Mouse (Mus musculus): ENCODE data around the gene Ogfod3.

The Ogfod3 gene

DNA sequence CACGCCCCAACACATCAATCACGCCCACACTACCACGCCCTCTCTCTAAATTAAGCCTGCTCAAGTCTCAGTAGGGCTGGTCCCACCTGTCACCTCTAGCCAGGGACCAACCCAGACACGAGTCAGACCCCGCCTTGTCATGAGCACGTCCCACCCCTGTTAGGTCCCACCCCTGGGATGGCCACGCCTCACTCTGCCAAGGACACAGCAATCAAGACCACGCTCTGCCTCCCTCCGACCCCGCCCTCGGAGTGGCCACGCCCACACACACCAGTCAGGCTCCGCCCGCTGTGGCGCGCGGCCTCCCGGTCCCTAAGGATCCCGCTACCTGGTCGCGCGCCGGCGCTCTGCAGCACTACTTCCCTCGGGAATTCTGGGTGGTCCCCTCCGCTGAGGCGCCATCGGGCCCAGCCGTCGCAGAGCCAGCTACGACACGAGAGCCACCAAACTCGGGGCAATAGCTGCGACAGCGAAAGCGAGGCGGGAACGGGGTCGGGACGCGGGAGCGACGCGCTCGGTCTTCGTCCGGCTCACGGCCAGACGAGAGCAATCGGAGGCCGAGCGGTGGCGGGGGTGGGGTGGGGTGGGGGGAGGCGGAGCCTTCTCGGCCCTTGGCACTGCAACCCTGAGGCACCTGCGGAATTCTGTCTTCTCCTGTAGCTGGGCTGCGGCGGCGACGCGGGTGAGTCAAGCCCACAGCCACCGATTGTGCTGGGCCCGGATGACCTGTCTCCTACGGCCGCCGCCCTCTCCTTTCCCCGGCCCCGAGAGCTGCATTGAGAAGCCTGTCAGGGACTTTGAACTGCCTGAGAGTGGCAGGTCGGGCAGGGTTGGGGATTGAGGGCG lies at the start of gene Ogfod3, which contains the start of gene Hexdc:
TSS of gene Ogfod3 (minus strand) at position 551 of the 846 bp plus-strand sequence.
TSS of gene Hexdc (plus strand) at position 273 of the 846 bp plus-strand sequence.
- DNase-seq (ENCODE audit: low read depth) = peak; percentile 96

GRCm38 (mm10) chr11:121250196-121250595 lies 45.7 kb upstream of the Ogfod3 start:
- no peak for DNase-seq (ENCODE audit: low read depth)

DNA sequence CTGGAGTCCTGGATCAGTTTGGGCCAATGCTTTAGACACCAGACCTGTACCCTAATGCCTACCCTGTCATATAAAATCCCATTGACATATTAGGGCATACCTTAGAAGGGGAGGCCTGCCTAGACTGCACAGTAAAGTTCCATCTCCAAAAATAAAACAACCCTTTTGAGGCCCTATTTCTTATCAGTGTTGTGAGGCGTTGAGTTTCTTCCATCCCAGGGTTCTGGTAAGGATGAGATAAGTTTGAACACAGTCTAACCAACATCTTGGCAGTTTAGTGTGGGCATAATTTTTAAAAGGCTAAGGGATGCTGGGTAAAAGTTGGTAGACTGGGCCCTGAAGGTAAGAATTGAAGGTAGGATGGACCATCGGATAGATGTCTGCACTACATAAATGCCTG lies 35.2 kb upstream of the Ogfod3 start:
- DNase-seq (ENCODE audit: low read depth) = peak; percentile 67

DNA sequence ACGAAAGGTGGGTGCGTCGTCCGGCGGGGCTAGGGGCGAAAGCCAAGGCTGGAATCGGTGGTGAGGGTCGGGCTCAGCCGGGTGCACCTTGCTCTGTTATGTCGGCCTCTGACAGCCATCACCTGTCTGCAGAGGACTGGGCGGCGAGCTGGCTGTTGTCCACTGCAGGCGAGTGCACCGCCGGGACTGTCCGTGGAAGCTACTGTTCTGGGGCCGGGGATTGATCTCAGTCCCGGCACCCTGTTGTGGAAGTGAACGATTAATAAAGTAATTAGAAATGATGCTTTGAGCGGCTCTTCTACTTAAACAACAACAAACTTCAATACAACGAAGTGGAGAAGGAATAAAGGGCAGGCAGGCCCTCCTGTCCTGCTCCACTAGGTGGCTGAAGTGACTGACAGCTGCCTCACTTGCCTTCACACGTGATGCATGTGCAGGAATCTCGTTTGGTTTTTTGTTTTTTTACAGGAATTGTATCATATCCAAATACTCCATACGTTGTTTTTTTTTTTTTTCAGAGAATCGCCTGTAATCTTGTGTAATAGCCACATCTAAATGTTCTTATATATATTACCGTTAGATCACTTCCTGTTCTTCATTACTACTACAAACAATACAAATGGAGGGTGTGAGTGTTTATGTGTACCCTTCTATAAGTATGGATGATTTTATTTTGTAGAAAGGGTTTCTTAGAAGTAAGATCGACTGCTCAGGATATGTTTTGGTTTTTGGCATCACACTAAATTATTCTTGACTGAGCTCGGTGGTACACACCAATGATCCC lies 33.0 kb upstream of the Ogfod3 start:
- peak; percentile 69 for DNase-seq (ENCODE audit: low read depth)

GRCm38 (mm10) chr11:121236564-121237344 lies 32.2 kb upstream of the Ogfod3 start, which contains the start of gene Narf:
TSS of gene Narf (plus strand) at chr11:121237253.
- DNase-seq (ENCODE audit: low read depth) = peak; percentile 100

DNA sequence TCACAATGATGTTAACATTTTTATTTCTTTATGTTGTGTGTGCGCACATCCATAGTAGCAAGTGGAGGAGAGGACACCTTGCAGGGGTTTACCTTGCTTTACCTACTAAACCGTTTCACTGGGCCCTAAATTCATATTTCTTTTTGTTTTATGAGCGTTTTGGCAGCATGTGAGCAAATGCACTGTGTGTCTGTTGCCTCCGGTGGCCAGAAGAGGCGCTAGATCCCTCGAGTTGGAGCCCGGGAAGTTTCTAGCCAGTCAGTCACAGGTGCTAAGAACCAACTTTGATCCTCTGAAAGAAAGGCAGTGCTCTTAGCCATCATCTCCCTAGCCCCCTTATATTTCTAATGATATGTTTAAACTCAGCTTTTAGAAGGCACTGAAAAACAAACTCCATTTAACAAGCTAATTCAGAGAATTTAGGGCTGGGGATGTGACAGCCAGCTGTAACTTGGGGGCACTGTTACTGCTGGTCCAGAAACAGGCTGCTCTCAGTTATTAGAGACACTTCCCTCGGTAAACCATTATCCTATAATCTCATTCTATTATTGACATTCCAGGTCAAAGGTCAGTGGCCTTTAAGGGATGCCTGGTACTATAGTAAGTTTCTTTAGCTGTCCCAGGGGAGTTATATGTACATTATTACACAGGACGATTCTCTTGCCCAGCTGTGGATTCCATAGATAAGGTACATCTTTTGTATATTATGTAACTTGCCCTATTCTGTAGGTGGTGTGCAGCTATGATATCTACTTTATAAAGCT lies 31.1 kb upstream of the Ogfod3 start:
- peak; percentile 67 for DNase-seq (ENCODE audit: low read depth)

GRCm38 (mm10) chr11:121232706-121233105 lies 28.2 kb upstream of the Ogfod3 start:
- DNase-seq (ENCODE audit: low read depth) = no peak

- peak; percentile 21 for DNase-seq (ENCODE audit: low read depth)
These were observed 27.2 kb upstream of the Ogfod3 start for GRCm38 (mm10) chr11:121231628-121232291.

- no peak for DNase-seq (ENCODE audit: low read depth)
These were observed 26.7 kb upstream of the Ogfod3 start for GRCm38 (mm10) chr11:121231191-121231590.

DNA sequence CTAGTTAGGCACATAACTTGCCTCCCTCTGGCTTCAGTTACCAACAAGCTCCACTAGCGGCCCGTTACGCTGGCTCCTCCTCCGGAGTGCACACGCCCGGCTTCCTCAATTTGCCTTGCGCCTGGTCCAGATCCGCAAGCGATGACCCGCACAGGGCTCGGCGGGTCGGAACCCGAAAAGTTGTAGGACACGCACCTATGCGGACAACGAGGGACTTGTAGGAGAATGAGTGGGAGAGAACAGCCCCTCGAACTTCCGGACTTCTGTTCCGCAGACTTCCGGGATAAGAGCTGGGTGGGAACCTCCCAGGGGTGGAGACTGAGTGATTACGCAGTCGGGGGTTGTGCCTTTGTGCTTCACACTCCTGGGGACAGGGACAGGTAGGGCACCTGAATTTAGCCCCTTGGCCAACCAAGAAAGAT lies 24.5 kb upstream of the Ogfod3 start, which contains the start of gene Cybc1:
TSS of gene Cybc1 (minus strand) at position 305 of the 422 bp plus-strand sequence.
- peak; percentile 73 for DNase-seq (ENCODE audit: low read depth)

DNA sequence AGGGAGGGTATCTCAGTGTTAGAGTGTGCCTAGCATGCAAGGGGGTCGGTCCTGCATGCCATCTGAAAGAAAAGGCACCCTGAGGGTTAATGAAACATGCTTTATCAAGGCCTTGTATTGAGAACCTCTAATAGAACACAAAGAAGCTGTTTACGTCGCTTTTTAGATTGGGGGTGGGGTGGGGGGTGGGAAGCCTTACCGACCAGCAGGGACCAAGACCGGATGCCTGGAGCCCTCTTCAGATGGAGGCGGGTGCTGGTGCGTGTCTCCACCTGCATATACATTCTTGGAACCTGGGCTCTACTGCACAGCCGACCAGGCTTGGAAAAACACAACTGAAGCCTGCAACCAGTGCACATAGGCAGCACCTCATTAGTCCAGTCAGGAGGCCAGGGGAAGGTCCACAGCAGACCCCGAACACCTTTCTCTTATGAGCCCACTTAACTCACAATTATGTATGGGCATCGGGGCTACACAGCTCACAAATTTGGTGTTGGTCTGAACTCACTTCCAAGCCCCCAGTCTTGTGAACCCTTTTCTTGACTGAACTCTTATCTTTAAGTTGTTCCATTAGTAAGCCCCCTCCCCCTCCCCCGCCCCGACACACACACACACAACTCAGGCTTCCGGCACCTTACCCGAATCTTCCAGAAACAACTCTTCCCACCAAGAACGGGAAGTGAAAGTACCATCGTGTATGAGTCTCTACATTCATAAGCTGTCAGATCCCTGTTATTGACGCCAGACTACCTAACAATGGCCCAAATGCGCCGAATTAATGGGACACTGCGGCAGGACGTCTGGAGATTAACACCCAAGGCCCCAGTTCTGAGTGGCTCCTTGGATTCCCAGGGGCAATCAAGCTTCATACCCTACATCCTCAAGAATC lies 23.9 kb upstream of the Ogfod3 start:
- no peak for DNase-seq (ENCODE audit: low read depth)

DNA sequence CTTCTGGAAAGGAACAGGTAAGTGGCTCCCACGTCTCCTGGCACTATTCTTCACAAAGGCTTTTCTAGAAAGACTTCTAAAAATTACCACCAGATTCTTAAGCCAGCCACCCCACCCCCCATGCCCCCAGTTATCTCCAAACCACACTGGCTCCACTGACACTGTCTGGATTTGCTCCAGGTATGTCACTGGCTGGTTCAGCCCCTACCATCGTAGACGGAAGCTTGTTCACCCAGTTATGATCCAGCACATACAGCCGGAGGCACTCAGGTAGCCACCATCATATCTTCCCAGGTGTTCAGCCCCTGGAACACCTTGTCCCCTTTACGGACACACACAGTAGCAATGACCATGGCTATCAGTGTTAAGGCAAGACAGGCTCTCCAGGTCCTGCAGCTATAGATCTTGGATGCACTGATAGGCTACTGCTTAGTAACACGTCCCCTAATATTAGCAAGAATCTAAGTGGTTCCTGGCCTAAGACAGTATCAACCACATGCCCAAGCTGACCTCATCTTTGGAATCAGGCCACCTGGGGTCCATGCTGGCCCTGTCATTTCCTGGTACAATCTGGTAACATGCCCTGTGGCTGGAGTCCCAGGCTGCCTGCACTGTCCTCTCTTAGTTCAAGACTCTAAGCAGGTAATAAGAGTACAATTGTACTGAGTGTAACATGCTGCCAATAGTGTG lies 17.0 kb upstream of the Ogfod3 start:
- DNase-seq (ENCODE audit: low read depth) = no peak

DNA sequence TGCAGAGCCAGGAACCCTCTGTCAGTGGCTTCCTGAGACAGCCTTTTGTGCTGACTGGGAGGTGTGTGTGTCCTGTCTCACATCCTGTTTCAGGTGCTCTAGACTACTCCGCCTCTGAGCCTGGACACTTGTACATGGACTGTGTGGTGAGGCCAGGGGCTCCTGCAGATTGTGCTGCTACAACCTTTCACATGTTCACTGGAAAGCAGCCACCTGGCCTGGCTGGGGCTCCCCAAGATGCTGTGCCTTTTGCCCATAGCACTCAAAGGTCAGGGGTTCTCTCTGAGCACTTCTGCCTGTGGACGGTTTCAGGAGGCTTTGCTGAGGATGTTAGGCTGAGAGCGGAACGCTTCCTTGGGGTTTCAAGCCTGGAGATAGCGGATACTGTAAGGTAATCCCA lies 16.3 kb upstream of the Ogfod3 start:
- DNase-seq (ENCODE audit: low read depth) = no peak

- DNase-seq (ENCODE audit: low read depth) = no peak
These were observed 15.3 kb upstream of the Ogfod3 start for GRCm38 (mm10) chr11:121219776-121220175.

- DNase-seq (ENCODE audit: low read depth) = no peak
These were observed 12.3 kb upstream of the Ogfod3 start for GRCm38 (mm10) chr11:121216831-121217230.

DNA sequence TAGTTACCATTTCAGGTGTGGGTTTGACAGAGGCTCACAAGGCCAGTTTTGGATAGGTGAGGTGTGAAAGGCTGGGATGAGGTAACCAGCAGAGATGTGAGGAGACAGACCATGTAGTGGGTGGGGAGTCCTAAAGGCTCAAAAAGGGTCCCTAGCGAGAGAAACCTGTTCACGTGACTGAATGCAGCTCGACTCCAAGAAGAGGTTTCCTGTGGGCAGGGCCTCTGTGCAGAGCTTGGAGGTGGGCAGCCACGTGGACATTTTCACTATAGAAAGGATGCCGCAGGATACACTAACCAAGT lies 701 bp downstream of the Ogfod3 start:
- DNase-seq (ENCODE audit: low read depth) = no peak

DNA sequence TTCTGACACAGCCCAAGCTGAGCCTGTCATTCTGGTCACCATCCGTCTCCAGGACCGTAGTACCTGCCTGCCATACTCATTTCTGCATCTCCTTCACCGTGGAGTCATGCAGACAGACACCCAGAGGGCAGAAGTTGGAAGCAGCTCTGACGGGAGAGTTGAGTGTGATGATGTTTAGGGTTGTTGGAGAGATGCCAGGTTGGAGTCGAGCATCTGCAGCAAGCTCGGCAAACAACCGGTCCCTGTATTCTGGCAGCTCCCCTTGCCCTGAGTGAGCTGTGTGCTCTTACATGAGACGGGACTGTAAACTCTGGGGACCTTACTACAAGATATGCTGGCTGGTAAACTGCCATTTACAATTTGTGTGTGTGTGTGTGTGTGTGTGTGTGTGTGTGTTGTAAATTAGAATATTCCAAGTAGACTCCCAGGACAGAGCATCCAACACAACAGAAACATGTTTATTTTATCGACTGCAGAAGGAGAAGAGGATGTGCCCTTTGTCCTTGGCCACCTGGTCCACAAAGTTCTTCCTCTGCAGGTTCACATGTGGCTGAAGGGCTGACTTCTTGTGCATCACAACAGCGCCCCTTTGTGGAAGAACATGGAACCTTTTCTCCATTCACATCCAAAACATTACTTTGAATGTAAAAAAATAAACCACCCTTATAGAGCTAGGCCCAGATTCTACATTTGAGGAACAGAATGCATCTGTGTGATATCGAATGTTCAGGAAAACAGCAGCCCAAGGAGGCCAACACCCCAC lies 2.9 kb downstream of the Ogfod3 start:
- peak; percentile 16 for DNase-seq (ENCODE audit: low read depth)

DNA sequence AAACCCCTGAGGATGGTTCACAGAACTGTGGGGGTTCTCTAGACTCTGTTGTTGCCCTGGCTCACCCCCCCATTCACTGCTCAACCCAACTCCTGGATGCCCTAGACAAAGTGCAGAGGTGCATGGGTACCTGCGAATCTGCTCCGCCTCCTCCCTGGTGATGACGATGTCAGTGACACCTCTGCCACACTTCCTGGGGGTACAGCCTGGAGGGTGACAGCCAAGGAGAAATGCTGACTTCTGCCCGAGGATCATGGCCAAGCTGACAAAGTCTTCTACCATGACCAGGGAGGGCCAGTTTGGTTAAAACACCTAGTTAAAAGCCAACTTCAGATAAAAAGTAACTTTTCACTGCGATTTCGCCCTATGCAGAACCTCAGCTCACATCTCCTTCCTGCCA lies 3.7 kb downstream of the Ogfod3 start:
- DNase-seq (ENCODE audit: low read depth) = no peak
